Comparison of ENCODE assay signal across 8 mouse cellular contexts in the genomic region with DNA sequence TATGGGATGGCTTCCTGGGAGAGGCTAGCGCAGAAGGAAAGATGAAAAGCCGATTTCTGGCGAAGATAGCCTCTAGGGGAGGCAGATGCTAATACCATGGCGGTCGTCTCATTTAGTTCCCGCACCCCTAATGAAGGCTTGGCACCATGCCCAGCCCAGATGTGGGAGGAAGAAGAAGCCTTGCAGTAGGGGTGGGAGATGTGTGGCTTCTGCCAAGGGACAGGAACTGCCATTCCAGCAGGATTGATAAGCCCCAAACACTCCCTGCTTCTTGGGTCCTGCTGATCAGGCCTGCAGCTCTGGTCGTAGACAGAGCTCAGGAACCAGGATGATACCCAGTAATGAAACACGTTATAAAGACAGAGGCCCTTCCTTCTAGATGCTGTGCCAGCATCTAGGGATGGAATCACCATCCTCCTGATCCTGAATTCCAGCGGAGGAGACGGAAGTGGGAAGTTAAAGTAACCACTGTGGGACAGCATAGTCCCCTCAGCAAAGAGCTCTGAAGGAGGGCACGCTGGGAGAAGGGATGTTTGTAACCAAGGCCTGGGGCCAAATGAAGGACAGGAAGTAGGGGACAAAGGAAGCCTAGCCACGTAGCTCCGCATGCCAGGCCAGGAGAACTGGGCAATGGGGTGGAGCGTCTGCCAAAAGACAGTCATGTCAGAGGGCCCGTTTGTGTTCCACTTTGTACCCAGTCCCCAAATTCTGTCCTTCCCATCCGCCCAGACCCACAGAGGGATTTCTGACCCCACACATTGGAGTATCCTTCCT. TPM values are rescaled to one million over a fixed set of nuclear protein-coding genes. Genes with fewer than 3 reads are reported as not detected.
A peak's percentile ranks its signal among the peaks of the same experiment; 100 is the strongest.
DNase-seq lines count a peak whose midpoint lies in the region; ATAC-seq lines count a peak whose summit lies in the region.

No protein-coding gene starts in this region.

- no peak for ATAC-seq in kidney, embryonic 15.5 days (replicated peaks; ENCODE audit: low FRiP score)
- no peak for ATAC-seq in heart, embryonic 15.5 days (replicated peaks; ENCODE audit: insufficient number of reproducible peaks, insufficient read depth, low FRiP score, low read depth)
- ATAC-seq in midbrain, embryonic 16.5 days, result no peak

- peak overlapping the region; percentile 55 for H3K27ac ChIP-seq in kidney, embryonic 15.5 days
- peak overlapping the region; percentile 58 for H3K27ac ChIP-seq in heart, embryonic 15.5 days
- peak overlapping the region; percentile 65 for H3K27ac ChIP-seq in midbrain, embryonic 16.5 days (ENCODE audit: low read length)

- intact Hi-C loops in left cerebral cortex, postnatal 4 days (cut with DNase I), result no loop called here

- no peak for DNase-seq in kidney, adult 8-10 months
- peak; percentile 68 for DNase-seq in cerebellum, adult 9-11 months
- DNase-seq in left cerebral cortex, postnatal 4 days, result peak; percentile 62
- no peak for DNase-seq in c-Kit-positive CD71-positive TER-119-positive erythroid progenitor cells, embryonic 14.5 days (ENCODE audit: low spot score)
- DNase-seq in spleen, postnatal 4 days (ENCODE audit: low spot score in 2 of 2), result no peak

- peaks cover 46% of the 10 kb centered on the region for H3K4me1 ChIP-seq in kidney, embryonic 15.5 days
- H3K4me1 ChIP-seq in heart, embryonic 15.5 days (replicated peaks), result peaks cover 34% of the 10 kb centered on the region
- peaks cover 33% of the 10 kb centered on the region for H3K4me1 ChIP-seq in midbrain, embryonic 16.5 days (ENCODE audit: control insufficient read depth, insufficient read depth, low read length)

- 56% methylated on average over 16 of the region's 16 CpGs for WGBS in kidney, embryonic 15.5 days
- WGBS in heart, embryonic 15.5 days, result 47% methylated on average over 16 of the region's 16 CpGs
- 33% methylated on average over 16 of the region's 16 CpGs for WGBS in midbrain, embryonic 16.5 days

- H3K9ac ChIP-seq in kidney, embryonic 15.5 days, result no peak overlapping the region
- H3K9ac ChIP-seq in heart, embryonic 15.5 days, result peak overlapping the region; percentile 19; the same call in 1 of the 2 replicates
- H3K9ac ChIP-seq in midbrain, embryonic 16.5 days (ENCODE audit: low read depth, low read length), result peak overlapping the region; percentile 95

- H3K4me3 ChIP-seq in kidney, embryonic 15.5 days (replicated peaks), result peak overlapping the region; percentile 78
- peak overlapping the region; percentile 80 for H3K4me3 ChIP-seq in heart, embryonic 15.5 days
- H3K4me3 ChIP-seq in midbrain, embryonic 16.5 days (ENCODE audit: low read depth, low read length), result peak overlapping the region; percentile 80

- H3K4me2 ChIP-seq in kidney, embryonic 15.5 days, result peak overlapping the region; percentile 88
- H3K4me2 ChIP-seq in heart, embryonic 15.5 days, result peak overlapping the region; percentile 93
- peak overlapping the region; percentile 91 for H3K4me2 ChIP-seq in midbrain, embryonic 16.5 days (ENCODE audit: low read length)

- H3K27me3 ChIP-seq in kidney, embryonic 15.5 days, result no peaks in the 10 kb centered on the region
- peaks cover 7% of the 10 kb centered on the region; the same call in 1 of the 2 replicates for H3K27me3 ChIP-seq in heart, embryonic 15.5 days
- no peaks in the 10 kb centered on the region for H3K27me3 ChIP-seq in midbrain, embryonic 16.5 days (ENCODE audit: control insufficient read depth, insufficient read depth, low read depth, low read length)

- H3K36me3 ChIP-seq in kidney, embryonic 15.5 days, result no peaks in the 10 kb centered on the region
- no peaks in the 10 kb centered on the region for H3K36me3 ChIP-seq in heart, embryonic 15.5 days
- H3K36me3 ChIP-seq in midbrain, embryonic 16.5 days (ENCODE audit: control insufficient read depth, insufficient read depth, low read length), result no peaks in the 10 kb centered on the region

- no peaks in the 10 kb centered on the region for H3K9me3 ChIP-seq in kidney, embryonic 15.5 days (replicated peaks)
- H3K9me3 ChIP-seq in heart, embryonic 15.5 days (replicated peaks), result no peaks in the 10 kb centered on the region
- H3K9me3 ChIP-seq in midbrain, embryonic 16.5 days (replicated peaks; ENCODE audit: control insufficient read depth, low read length, poor library complexity, severe bottlenecking), result no peaks in the 10 kb centered on the region

RNA-seq across cellular contexts. Expression of gene Cdr2l, which starts 2.2 kb away (rescaled TPM):
- 10.6 and 10.7 TPM in 2 replicates for polyA plus RNA-seq in kidney, embryonic 15.5 days (2015; fragmentation: Nextera tagmentation; extraction: Ambion mirVana)
- polyA plus RNA-seq in heart, embryonic 15.5 days (2015; fragmentation: Nextera tagmentation; extraction: Ambion mirVana), result 6.3 and 11.1 TPM in 2 replicates
- total RNA-seq in left cerebral cortex, postnatal 4 days (2021), result 10 to 100 TPM; 31.4 to 33.1 TPM
- polyA plus RNA-seq in midbrain, embryonic 16.5 days (2015; fragmentation: Nextera tagmentation; extraction: Ambion mirVana), result 18.5 and 21.6 TPM in 2 replicates

RNA-seq across cellular contexts. Expression of gene Hid1, which starts 16.3 kb away (rescaled TPM):
- polyA plus RNA-seq in kidney, embryonic 15.5 days (2015; fragmentation: Nextera tagmentation; extraction: Ambion mirVana), result 6.7 and 8.1 TPM in 2 replicates
- polyA plus RNA-seq in heart, embryonic 15.5 days (2015; fragmentation: Nextera tagmentation; extraction: Ambion mirVana), result 7.6 and 11.2 TPM in 2 replicates
- 10 to 100 TPM; 72.7 to 80.6 TPM for total RNA-seq in left cerebral cortex, postnatal 4 days (2021)
- polyA plus RNA-seq in midbrain, embryonic 16.5 days (2015; fragmentation: Nextera tagmentation; extraction: Ambion mirVana), result 68.6 and 75.2 TPM in 2 replicates

RNA-seq across cellular contexts. Expression of gene Mrpl58, which starts 19.7 kb away (rescaled TPM):
- polyA plus RNA-seq in kidney, embryonic 15.5 days (2015; fragmentation: Nextera tagmentation; extraction: Ambion mirVana), result 204 and 209 TPM in 2 replicates
- polyA plus RNA-seq in heart, embryonic 15.5 days (2015; fragmentation: Nextera tagmentation; extraction: Ambion mirVana), result 163 and 167 TPM in 2 replicates
- 100 to 1,000 TPM in 1 of 2 experiments, 10 to 100 TPM in 1; 97.9 to 109 TPM for total RNA-seq in left cerebral cortex, postnatal 4 days (2021)
- 173 and 180 TPM in 2 replicates for polyA plus RNA-seq in midbrain, embryonic 16.5 days (2015; fragmentation: Nextera tagmentation; extraction: Ambion mirVana)

RNA-seq across cellular contexts. Expression of gene Atp5h, which starts 35.9 kb away (rescaled TPM):
- 1,004 and 1,083 TPM in 2 replicates for polyA plus RNA-seq in kidney, embryonic 15.5 days (2015; fragmentation: Nextera tagmentation; extraction: Ambion mirVana)
- polyA plus RNA-seq in heart, embryonic 15.5 days (2015; fragmentation: Nextera tagmentation; extraction: Ambion mirVana), result 1,570 and 2,168 TPM in 2 replicates
- 100 to 1,000 TPM; 290 to 310 TPM for total RNA-seq in left cerebral cortex, postnatal 4 days (2021)
- 773 and 819 TPM in 2 replicates for polyA plus RNA-seq in midbrain, embryonic 16.5 days (2015; fragmentation: Nextera tagmentation; extraction: Ambion mirVana)

RNA-seq across cellular contexts. Expression of gene Kctd2, which starts 36.0 kb away (rescaled TPM):
- 14.1 and 16.4 TPM in 2 replicates for polyA plus RNA-seq in kidney, embryonic 15.5 days (2015; fragmentation: Nextera tagmentation; extraction: Ambion mirVana)
- polyA plus RNA-seq in heart, embryonic 15.5 days (2015; fragmentation: Nextera tagmentation; extraction: Ambion mirVana), result 11.5 and 14.7 TPM in 2 replicates
- 10 to 100 TPM; 47.7 to 52.9 TPM for total RNA-seq in left cerebral cortex, postnatal 4 days (2021)
- 20.1 and 23.1 TPM in 2 replicates for polyA plus RNA-seq in midbrain, embryonic 16.5 days (2015; fragmentation: Nextera tagmentation; extraction: Ambion mirVana)

Comparison
In these comparisons a context has a peak if more than half of its experiments do, and no peak if none do; other contexts are left out.
1. DNase-seq: peak in cerebellum, adult 9-11 months (single experiment) and left cerebral cortex, postnatal 4 days (single experiment); none in kidney, adult 8-10 months (0 of 2), c-Kit-positive CD71-positive TER-119-positive erythroid progenitor cells, embryonic 14.5 days (single experiment) and spleen, postnatal 4 days (0 of 2).
2. Peak in every context shown above with its lines, with median percentiles within 50 percentile points of each other: H3K27ac ChIP-seq, H3K4me2 ChIP-seq and H3K4me3 ChIP-seq.